25 mouse cellular contexts compared by ENCODE assay signal in the genomic region with DNA sequence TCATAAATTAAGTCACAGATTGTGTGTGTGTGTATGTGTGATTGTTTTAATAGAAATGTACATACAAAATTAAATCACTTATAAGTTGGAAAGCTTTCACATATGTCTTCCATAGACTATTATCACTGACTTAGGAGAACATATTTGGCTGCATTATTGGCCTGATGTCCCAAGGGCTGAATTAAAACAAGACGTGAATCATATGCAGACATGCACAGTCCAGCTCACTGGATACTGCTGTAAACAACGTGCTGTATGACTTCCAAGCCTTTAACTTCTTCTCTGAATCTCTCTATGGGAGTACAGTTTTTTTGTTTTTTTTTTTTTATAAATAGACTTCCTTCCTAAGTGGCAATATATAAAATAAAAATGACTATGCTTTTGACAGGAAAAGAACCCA. TPM values are rescaled to one million over a fixed set of nuclear protein-coding genes. Genes with fewer than 3 reads are reported as not detected.
DNase-seq lines count a peak whose midpoint lies in the region; ATAC-seq and TF ChIP-seq lines count a peak whose summit lies in the region.
"Had no signal": no experiment of that assay in that cellular context is flagged by ENCODE, and none has a peak within 500 bp of the region (broad histone marks: within the 10 kb centered on the region; RNA-seq: fewer than 3 reads in every experiment).

No protein-coding gene starts in this region.

- no peaks in the 10 kb centered on the region for H3K27me3 ChIP-seq in embryonic facial prominence, embryonic 14.5 days (replicated peaks; ENCODE audit: control insufficient read depth, insufficient read depth, low read length)
- H3K27me3 ChIP-seq in embryonic facial prominence, embryonic 10.5 days (replicated peaks; ENCODE audit: low read depth, poor library complexity, severe bottlenecking): no peaks in the 10 kb centered on the region
- no peaks in the 10 kb centered on the region for H3K27me3 ChIP-seq in kidney, postnatal 0 days (ENCODE audit: insufficient read depth, low read length)
- no peaks in the 10 kb centered on the region for H3K27me3 ChIP-seq in lung, embryonic 14.5 days (ENCODE audit: insufficient read depth, low read length)
- H3K27me3 ChIP-seq: embryonic facial prominence, embryonic 12.5 days; forebrain, embryonic 12.5 days; forebrain, embryonic 15.5 days; heart, embryonic 12.5 days; heart, embryonic 15.5 days; hindbrain, embryonic 13.5 days; Patski had no signal

- no peak overlapping the region for H3K4me3 ChIP-seq in embryonic facial prominence, embryonic 14.5 days (ENCODE audit: low read depth, low read length)
- H3K4me3 ChIP-seq in embryonic facial prominence, embryonic 10.5 days: no peak overlapping the region
- no peak overlapping the region for H3K4me3 ChIP-seq in kidney, postnatal 0 days (replicated peaks; ENCODE audit: low read depth, low read length)
- H3K4me3 ChIP-seq in lung, embryonic 14.5 days (ENCODE audit: low read depth, low read length): no peak overlapping the region
- H3K4me3 ChIP-seq in lung, adult 2 months (replicated peaks; ENCODE audit: extremely low read depth, low read depth, low read length): no peak overlapping the region
- H3K4me3 ChIP-seq: embryonic facial prominence, embryonic 12.5 days; erythroblast, embryonic 14.5 days; forebrain, embryonic 12.5 days; forebrain, embryonic 15.5 days; heart, embryonic 12.5 days; heart, embryonic 15.5 days; hindbrain, embryonic 10.5 days; hindbrain, embryonic 13.5 days had no signal

- DNase-seq in embryonic facial prominence, embryonic 14.5 days (ENCODE audit: low spot score): peak; percentile 55
- DNase-seq in embryonic facial prominence, embryonic 10.5 days (ENCODE audit: low spot score): no peak
- DNase-seq in kidney, postnatal 0 days (ENCODE audit: low spot score): peak; percentile 70
- no peak for DNase-seq in kidney, postnatal 36 days
- DNase-seq in lung, embryonic 14.5 days: peak; percentile 46
- no peak for DNase-seq in lung, adult 2 months
- DNase-seq: adrenal gland, postnatal 10 days; adrenal gland, postnatal 36 days; cerebellum, adult 18-20 months; cerebellum, adult 9-10 months; cerebellum, postnatal 14 days; gastrocnemius, postnatal 25 days; heart, adult 18-20 months; heart, postnatal 10 days; heart, postnatal 36 days had no signal

- no peak overlapping the region for H3K27ac ChIP-seq in embryonic facial prominence, embryonic 14.5 days (replicated peaks; ENCODE audit: low read depth, low read length)
- no peak overlapping the region for H3K27ac ChIP-seq in embryonic facial prominence, embryonic 10.5 days (replicated peaks)
- no peak overlapping the region for H3K27ac ChIP-seq in kidney, postnatal 0 days
- H3K27ac ChIP-seq in lung, embryonic 14.5 days (ENCODE audit: low read depth): no peak overlapping the region
- H3K27ac ChIP-seq: embryonic facial prominence, embryonic 12.5 days; forebrain, embryonic 12.5 days; forebrain, embryonic 15.5 days; heart, embryonic 15.5 days; hindbrain, embryonic 10.5 days; hindbrain, embryonic 13.5 days had no signal

- ATAC-seq in embryonic facial prominence, embryonic 14.5 days (ENCODE audit: low read depth): no peak
- ATAC-seq in kidney, postnatal 0 days (replicated peaks; ENCODE audit: low FRiP score, low read depth): no peak
- no peak for ATAC-seq in lung, embryonic 14.5 days (ENCODE audit: insufficient read depth)
- ATAC-seq: forebrain, embryonic 15.5 days; hindbrain, embryonic 16.5 days; Patski had no signal

- no peaks in the 10 kb centered on the region for H3K4me1 ChIP-seq in embryonic facial prominence, embryonic 14.5 days (ENCODE audit: control insufficient read depth, insufficient read depth, low read length)
- H3K4me1 ChIP-seq in embryonic facial prominence, embryonic 10.5 days: no peaks in the 10 kb centered on the region
- no peaks in the 10 kb centered on the region for H3K4me1 ChIP-seq in kidney, postnatal 0 days (replicated peaks; ENCODE audit: insufficient read depth, low read length)
- H3K4me1 ChIP-seq in lung, embryonic 14.5 days (ENCODE audit: insufficient read depth): no peaks in the 10 kb centered on the region
- no peaks in the 10 kb centered on the region for H3K4me1 ChIP-seq in lung, adult 2 months (ENCODE audit: control insufficient read depth, insufficient read depth, low read length)
- H3K4me1 ChIP-seq: embryonic facial prominence, embryonic 12.5 days; forebrain, embryonic 12.5 days; forebrain, embryonic 15.5 days; heart, embryonic 12.5 days; heart, embryonic 15.5 days; hindbrain, embryonic 10.5 days; hindbrain, embryonic 13.5 days had no signal

- no peak overlapping the region for H3K9ac ChIP-seq in embryonic facial prominence, embryonic 14.5 days (ENCODE audit: low read depth, low read length)
- no peak overlapping the region for H3K9ac ChIP-seq in kidney, postnatal 0 days (ENCODE audit: low read depth, low read length)
- no peak overlapping the region for H3K9ac ChIP-seq in lung, embryonic 14.5 days
- H3K9ac ChIP-seq: embryonic facial prominence, embryonic 12.5 days; forebrain, embryonic 12.5 days; forebrain, embryonic 15.5 days; heart, embryonic 12.5 days; heart, embryonic 15.5 days; hindbrain, embryonic 13.5 days had no signal

- no peak for TF ChIP-seq CTCF in kidney, postnatal 0 days (IDR thresholded peaks at IDR 0.05; ENCODE audit: low read depth)
- TF ChIP-seq CTCF in lung, embryonic 14.5 days (IDR thresholded peaks at IDR 0.05; ENCODE audit: low read depth): no peak
- no peak for TF ChIP-seq CTCF in lung, adult 2 months (IDR thresholded peaks at IDR 0.05; ENCODE audit: insufficient read depth, low read length)

- H3K36me3 ChIP-seq in embryonic facial prominence, embryonic 14.5 days (ENCODE audit: control insufficient read depth, insufficient read depth, low read length): no peaks in the 10 kb centered on the region
- no peaks in the 10 kb centered on the region for H3K36me3 ChIP-seq in embryonic facial prominence, embryonic 10.5 days (replicated peaks)
- H3K36me3 ChIP-seq in kidney, postnatal 0 days (ENCODE audit: insufficient read depth, low read length): no peaks in the 10 kb centered on the region
- no peaks in the 10 kb centered on the region for H3K36me3 ChIP-seq in lung, embryonic 14.5 days (ENCODE audit: insufficient read depth)
- H3K36me3 ChIP-seq: embryonic facial prominence, embryonic 12.5 days; forebrain, embryonic 12.5 days; forebrain, embryonic 15.5 days; heart, embryonic 12.5 days; heart, embryonic 15.5 days; hindbrain, embryonic 10.5 days; hindbrain, embryonic 13.5 days had no signal

- no peak for TF ChIP-seq POLR2A in lung, adult 2 months (IDR thresholded peaks at IDR 0.05; ENCODE audit: borderline replicate concordance, extremely low read depth, low read depth, low read length)

- H3K4me2 ChIP-seq in embryonic facial prominence, embryonic 14.5 days (ENCODE audit: low read depth, low read length): no peak overlapping the region
- no peak overlapping the region for H3K4me2 ChIP-seq in kidney, postnatal 0 days (ENCODE audit: low read length)
- H3K4me2 ChIP-seq in lung, embryonic 14.5 days: no peak overlapping the region
- H3K4me2 ChIP-seq: embryonic facial prominence, embryonic 12.5 days; forebrain, embryonic 12.5 days; forebrain, embryonic 15.5 days; heart, embryonic 12.5 days; heart, embryonic 15.5 days; hindbrain, embryonic 13.5 days had no signal

- no peaks in the 10 kb centered on the region for H3K9me3 ChIP-seq in embryonic facial prominence, embryonic 14.5 days (ENCODE audit: control insufficient read depth, low read length)
- H3K9me3 ChIP-seq in embryonic facial prominence, embryonic 10.5 days: no peaks in the 10 kb centered on the region
- H3K9me3 ChIP-seq in kidney, postnatal 0 days (replicated peaks; ENCODE audit: low read length): no peaks in the 10 kb centered on the region
- no peaks in the 10 kb centered on the region for H3K9me3 ChIP-seq in lung, embryonic 14.5 days (ENCODE audit: low read depth, low read length)
- H3K9me3 ChIP-seq: embryonic facial prominence, embryonic 12.5 days; forebrain, embryonic 12.5 days; forebrain, embryonic 15.5 days; heart, embryonic 12.5 days; heart, embryonic 15.5 days; hindbrain, embryonic 10.5 days; hindbrain, embryonic 13.5 days had no signal

- WGBS in embryonic facial prominence, embryonic 14.5 days: 37% methylated on average over 2 of the region's 2 CpGs
- 75% methylated on average over 2 of the region's 2 CpGs for WGBS in embryonic facial prominence, embryonic 10.5 days
- 47% methylated on average over 2 of the region's 2 CpGs for WGBS in kidney, postnatal 0 days
- 31% methylated on average over 2 of the region's 2 CpGs for WGBS in lung, embryonic 14.5 days
- WGBS in lung, adult 2 months: 38% methylated on average over 2 of the region's 2 CpGs

RNA-seq across cellular contexts. Expression of gene Sema3a, which starts 15.7 kb away (rescaled TPM):
- 36.8 and 42.8 TPM in 2 replicates for polyA plus RNA-seq in embryonic facial prominence, embryonic 14.5 days (2014; fragmentation: Nextera tagmentation; extraction: Ambion mirVana)
- polyA plus RNA-seq in embryonic facial prominence, embryonic 10.5 days (2016; fragmentation: Nextera tagmentation; extraction: Ambion mirVana): 43.0 and 49.6 TPM in 2 replicates
- polyA plus RNA-seq in kidney, postnatal 0 days (2015; fragmentation: Nextera tagmentation; extraction: Ambion mirVana): 11.2 and 13.8 TPM in 2 replicates
- 41.3 and 47.6 TPM in 2 replicates for polyA plus RNA-seq in lung, embryonic 14.5 days (2014; fragmentation: Nextera tagmentation; extraction: Ambion mirVana)
- 8.5 and 13.3 TPM in 2 replicates for polyA plus RNA-seq in lung, adult 2 months (2012; rRNA removed)

Comparison
In these comparisons a context has a peak if more than half of its experiments do, and no peak if none do; other contexts are left out.
1. DNase-seq: peak in embryonic facial prominence, embryonic 14.5 days (single experiment), kidney, postnatal 0 days (single experiment) and lung, embryonic 14.5 days (single experiment); none in embryonic facial prominence, embryonic 10.5 days (single experiment), kidney, postnatal 36 days (0 of 2) and lung, adult 2 months (single experiment).